Mouse (Mus musculus) gastrocnemius, postnatal 36 days (tissue): ENCODE data around the gene Cdk2ap2. TPM values are rescaled to one million over a fixed set of nuclear protein-coding genes. Genes with fewer than 3 reads are reported as not detected.
A peak's percentile ranks its signal among the peaks of the same experiment; 100 is the strongest.

Experiments used
- DNase-seq, 2 experiments: peaks; one replicate each; pipeline ENCODE4 v3.0.0; 2022
- intact Hi-C: fragments of 180-260 bp; cut with DNase I; formaldehyde crosslinking; loops from one replicate; pipeline ENCODE4 v1.15.1; 2025
- total RNA-seq, 2 experiments: library from RNA; stranded (reverse); gene quantifications; 2 replicates each; pipeline ENCODE4 v1.2.3; 2021

The Cdk2ap2 gene
- total RNA-seq, 2 experiments from 2014 or later: 20.0 to 22.3 TPM

GRCm38 (mm10) chr19:4090446-4090845 lies 6.5 kb upstream of the Cdk2ap2 start:
- intact Hi-C loops: no loop called here
- no peak for DNase-seq

- DNase-seq: no peak
- intact Hi-C loops: no loop called here
Observed at GRCm38 (mm10) chr19:4091383-4091782, 5.6 kb upstream of the Cdk2ap2 start.

- no peak for DNase-seq
- intact Hi-C loops: no loop called here
Observed at GRCm38 (mm10) chr19:4092750-4093149, 4.2 kb upstream of the Cdk2ap2 start.

GRCm38 (mm10) chr19:4093772-4094171 lies 3.2 kb upstream of the Cdk2ap2 start:
- intact Hi-C loops: no loop called here
- DNase-seq: no peak

GRCm38 (mm10) chr19:4094348-4094747 lies 2.6 kb upstream of the Cdk2ap2 start:
- no peak for DNase-seq
- intact Hi-C loops: no loop called here

GRCm38 (mm10) chr19:4094774-4095303 lies 2.1 kb upstream of the Cdk2ap2 start:
- DNase-seq: no peak
- intact Hi-C loops: loop anchor here (5.0 kb wide), 1 partner anchor 42 kb away; the partner anchor contains the start of gene Gpr152

GRCm38 (mm10) chr19:4095802-4096201 lies 1.2 kb upstream of the Cdk2ap2 start:
- intact Hi-C loops: loop anchor here (5.0 kb wide), 1 partner anchor 41 kb away; the partner anchor contains the start of gene Gpr152

GRCm38 (mm10) chr19:4097441-4097825 lies 451 bp downstream of the Cdk2ap2 start:
- peak in 1 of 2 experiments; percentile 72 for DNase-seq
- intact Hi-C loops: loop anchor here (5.0 kb wide), 1 partner anchor 40 kb away; the partner anchor contains the start of gene Gpr152

More at GRCm38 (mm10) chr19:4095802-4096201, 1.2 kb upstream of the Cdk2ap2 start:
- DNase-seq: no peak

- no peak for DNase-seq
- intact Hi-C loops: loop anchor here (2.0 to 5.0 kb wide), 2 partner anchors 39 to 130 kb away; partner anchors contain the start of gene Gpr152
Observed at GRCm38 (mm10) chr19:4098426-4098825, 1.4 kb downstream of the Cdk2ap2 start.

GRCm38 (mm10) chr19:4099056-4099455 lies 2.1 kb downstream of the Cdk2ap2 start:
- DNase-seq: peak; percentile 90

GRCm38 (mm10) chr19:4099837-4100717 lies 3.1 kb downstream of the Cdk2ap2 start, which contains the start of gene Pitpnm1:
Gene Pitpnm1 (plus strand): TSS chr19:4099998.
- intact Hi-C loops: loop anchor here (2.0 to 5.0 kb wide), 2 partner anchors 37 to 129 kb away; partner anchors contain the start of gene Gpr152

More at GRCm38 (mm10) chr19:4099056-4099455, 2.1 kb downstream of the Cdk2ap2 start:
- intact Hi-C loops: loop anchor here (2.0 to 5.0 kb wide), 2 partner anchors 38 to 130 kb away; partner anchors contain the start of gene Gpr152

GRCm38 (mm10) chr19:4100718-4101261 lies 3.8 kb downstream of the Cdk2ap2 start:
- DNase-seq: no peak
- intact Hi-C loops: no loop called here

More at GRCm38 (mm10) chr19:4099837-4100717, 3.1 kb downstream of the Cdk2ap2 start, which contains the start of gene Pitpnm1:
- DNase-seq: peak; percentile 65 to 78

GRCm38 (mm10) chr19:4101466-4101865 lies 4.5 kb downstream of the Cdk2ap2 start:
- DNase-seq: no peak
- intact Hi-C loops: no loop called here

- DNase-seq: no peak
- intact Hi-C loops: no loop called here
Observed at GRCm38 (mm10) chr19:4102049-4102448, 5.1 kb downstream of the Cdk2ap2 start.

- DNase-seq: no peak
- intact Hi-C loops: no loop called here
Observed at GRCm38 (mm10) chr19:4102626-4103025, 5.6 kb downstream of the Cdk2ap2 start.

- DNase-seq: no peak
- intact Hi-C loops: no loop called here
Observed at GRCm38 (mm10) chr19:4103294-4103693, 6.3 kb downstream of the Cdk2ap2 start.

- intact Hi-C loops: no loop called here
- no peak for DNase-seq
Observed at GRCm38 (mm10) chr19:4103792-4104191, 6.8 kb downstream of the Cdk2ap2 start.

GRCm38 (mm10) chr19:4104675-4105194 lies 7.8 kb downstream of the Cdk2ap2 start:
- intact Hi-C loops: no loop called here
- DNase-seq: no peak

- intact Hi-C loops: no loop called here
- DNase-seq: no peak
Observed at GRCm38 (mm10) chr19:4106654-4107053, 9.7 kb downstream of the Cdk2ap2 start.

GRCm38 (mm10) chr19:4108535-4108934 lies 11.6 kb downstream of the Cdk2ap2 start:
- intact Hi-C loops: no loop called here
- DNase-seq: no peak
